Mouse (Mus musculus) forelimb bud, embryonic 11.5 days (tissue): ENCODE measurements around the gene Fam24b.

Experiments
- DNase-seq: peaks from one replicate; pipeline ENCODE4 v3.0.0-alpha.2; 2012; ENCODE audit warnings: low read depth, low spot score

Gene Fam24b

GRCm38 (mm10) chr7:131329416-131329815, at the start of gene Fam24b:
Gene Fam24b, minus strand, starts transcription at chr7:131329516.
- no peak for DNase-seq

- peak; percentile 10 for DNase-seq
Measured at GRCm38 (mm10) chr7:131371880-131372651, 42.8 kb upstream of the Fam24b start.

- no peak for DNase-seq
Measured at GRCm38 (mm10) chr7:131371470-131371860, 42.1 kb upstream of the Fam24b start.

GRCm38 (mm10) chr7:131370648-131371469, 41.5 kb upstream of the Fam24b start, which contains the start of gene Pstk:
Gene Pstk, plus strand, starts transcription at chr7:131371141.
- peak; percentile 94 for DNase-seq

GRCm38 (mm10) chr7:131364131-131364530, 34.8 kb upstream of the Fam24b start:
- DNase-seq, result no peak

- DNase-seq, result peak; percentile 99
Measured at GRCm38 (mm10) chr7:131362615-131363300, 33.4 kb upstream of the Fam24b start, which contains the start of gene 2310057M21Rik. Gene 2310057M21Rik, minus strand, starts transcription at chr7:131362759.

GRCm38 (mm10) chr7:131362269-131362614, 32.9 kb upstream of the Fam24b start:
- no peak for DNase-seq

GRCm38 (mm10) chr7:131356105-131356504, 26.8 kb upstream of the Fam24b start:
- DNase-seq, result no peak

- DNase-seq, result no peak
Measured at GRCm38 (mm10) chr7:131345856-131346541, 16.7 kb upstream of the Fam24b start.

GRCm38 (mm10) chr7:131337502-131338068, 8.3 kb upstream of the Fam24b start:
- no peak for DNase-seq

- no peak for DNase-seq
Measured at GRCm38 (mm10) chr7:131333564-131333963, 4.2 kb upstream of the Fam24b start, which contains the start of gene Fam24a. Gene Fam24a, plus strand, starts transcription at chr7:131333864.

GRCm38 (mm10) chr7:131331688-131332087, 2.4 kb upstream of the Fam24b start:
- DNase-seq, result no peak

- DNase-seq, result no peak
Measured at GRCm38 (mm10) chr7:131327054-131327453, 2.3 kb downstream of the Fam24b start.

- no peak for DNase-seq
Measured at GRCm38 (mm10) chr7:131322192-131322591, 7.1 kb downstream of the Fam24b start, which contains the start of gene Cuzd1. Gene Cuzd1, minus strand, starts transcription at chr7:131322292.

- no peak for DNase-seq
Measured at GRCm38 (mm10) chr7:131318340-131318739, 11.0 kb downstream of the Fam24b start.

- peak; percentile 17 for DNase-seq
Measured at GRCm38 (mm10) chr7:131317587-131317986, 11.7 kb downstream of the Fam24b start.

- no peak for DNase-seq
Measured at GRCm38 (mm10) chr7:131314493-131314892, 14.8 kb downstream of the Fam24b start.

- no peak for DNase-seq
Measured at GRCm38 (mm10) chr7:131306733-131307132, 22.6 kb downstream of the Fam24b start.

- no peak for DNase-seq
Measured at GRCm38 (mm10) chr7:131303340-131303739, 26.0 kb downstream of the Fam24b start.

GRCm38 (mm10) chr7:131297151-131297550, 32.2 kb downstream of the Fam24b start:
- no peak for DNase-seq
